Mouse (Mus musculus) hindbrain, embryonic 15.5 days (tissue): ENCODE data around the gene Zfp691. TPM values are rescaled to one million over a fixed set of nuclear protein-coding genes. Genes with fewer than 3 reads are reported as not detected.

Experiments
- ATAC-seq: fragments of 200-750 bp; cut with Nextera tagmentation; 2 replicates; pipeline ENCODE4 v1.8.0; 2017; ENCODE audit warnings: low read depth, moderate number of reproducible peaks, moderate TSS enrichment; ENCODE audit not compliant: low FRiP score
- H3K27ac ChIP-seq: fragments of 300-500 bp; sonication (generic); replicated peaks from 2 replicates; pipeline ENCODE4 v1.5.1; 2015; ENCODE audit warnings: mild to moderate bottlenecking, inconsistent platforms
- H3K27me3 ChIP-seq: fragments of 300-500 bp; sonication (generic); 2 replicates; pipeline ENCODE4 v1.6.1; 2015; ENCODE audit warnings: control low read depth, inconsistent platforms
- H3K36me3 ChIP-seq: fragments of 300-500 bp; sonication (generic); 2 replicates; pipeline ENCODE4 v1.6.1; 2015; ENCODE audit warnings: control low read depth, inconsistent platforms
- H3K4me1 ChIP-seq: fragments of 300-500 bp; sonication (generic); replicated peaks from 2 replicates; pipeline ENCODE4 v1.6.1; 2015; ENCODE audit warnings: control low read depth, inconsistent platforms
- H3K4me2 ChIP-seq: fragments of 300-500 bp; sonication (generic); 2 replicates; pipeline ENCODE4 v1.6.1; 2015; ENCODE audit warnings: moderate library complexity, mild to moderate bottlenecking, inconsistent platforms
- H3K4me3 ChIP-seq: fragments of 300-500 bp; sonication (generic); 2 replicates; pipeline ENCODE4 v1.5.1; 2015; ENCODE audit warnings: mild to moderate bottlenecking, inconsistent platforms
- H3K9ac ChIP-seq: fragments of 300-500 bp; sonication (generic); 2 replicates; pipeline ENCODE4 v1.6.1; 2015; ENCODE audit warnings: inconsistent platforms
- H3K9me3 ChIP-seq: fragments of 300-500 bp; sonication (generic); 2 replicates; pipeline ENCODE4 v1.6.1; 2016; ENCODE audit warnings: control low read depth, inconsistent platforms
- WGBS: fragments of 180-500 bp; shearing (Covaris S2); methylation state at CpG from one replicate; pipeline ENCODE4 v1.1.7; 2015; 5-methylcytosine and 5-hydroxymethylcytosine counted together
- polyA plus RNA-seq: library from polyadenylated mRNA; unstranded; fragments of >200 nt; fragmentation: Nextera tagmentation; extraction: Ambion mirVana; gene quantifications from 2 replicates; pipeline ENCODE4 v1.2.1, GENCODE M21; 2015

Gene Zfp691
- polyA plus RNA-seq, 1 experiment from 2014 or later, result 5.4 TPM

GRCm38 (mm10) chr4:119162990-119163389 lies 11.0 kb downstream of the Zfp691 start:
- H3K27me3 ChIP-seq, result no peaks in the 10 kb centered on the region
- no peak for ATAC-seq
- H3K36me3 ChIP-seq, result no peaks in the 10 kb centered on the region
- H3K27ac ChIP-seq, result no peak overlapping the region
- H3K4me2 ChIP-seq, result no peak overlapping the region
- H3K4me3 ChIP-seq, result no peak overlapping the region
- WGBS, result 77% methylated on average over 4 of the region's 4 CpGs
- no peaks in the 10 kb centered on the region for H3K9me3 ChIP-seq
- no peak overlapping the region for H3K9ac ChIP-seq
- H3K4me1 ChIP-seq, result no peaks in the 10 kb centered on the region

GRCm38 (mm10) chr4:119161358-119161757 lies 12.6 kb downstream of the Zfp691 start:
- no peak for ATAC-seq
- Histone ChIP-seq H3K36me3 (no peaks in the 10 kb centered on the region), H3K4me1 (no peaks in the 10 kb centered on the region), H3K4me2 (no peak overlapping the region), H3K27me3 (no peaks in the 10 kb centered on the region), H3K9ac (no peak overlapping the region), H3K9me3 (no peaks in the 10 kb centered on the region), H3K27ac (no peak overlapping the region), H3K4me3 (no peak overlapping the region)
- WGBS, result 81% methylated on average over 3 of the region's 3 CpGs

- H3K4me3 ChIP-seq, result no peak overlapping the region
These were observed 16.1 kb downstream of the Zfp691 start for GRCm38 (mm10) chr4:119157891-119158290.

GRCm38 (mm10) chr4:119157186-119157585 lies 16.8 kb downstream of the Zfp691 start:
- H3K4me3 ChIP-seq, result no peak overlapping the region
- H3K9me3 ChIP-seq, result no peaks in the 10 kb centered on the region
- no peaks in the 10 kb centered on the region for H3K36me3 ChIP-seq
- no peak overlapping the region for H3K27ac ChIP-seq
- no peak overlapping the region for H3K4me2 ChIP-seq
- no peaks in the 10 kb centered on the region for H3K4me1 ChIP-seq
- no peak overlapping the region for H3K9ac ChIP-seq
- ATAC-seq, result no peak
- 26% methylated on average over 2 of the region's 2 CpGs for WGBS
- no peaks in the 10 kb centered on the region for H3K27me3 ChIP-seq

More at GRCm38 (mm10) chr4:119157891-119158290, 16.1 kb downstream of the Zfp691 start:
- no peak overlapping the region for H3K9ac ChIP-seq
- no peak overlapping the region for H3K4me2 ChIP-seq
- H3K4me1 ChIP-seq, result no peaks in the 10 kb centered on the region
- H3K36me3 ChIP-seq, result no peaks in the 10 kb centered on the region
- no peaks in the 10 kb centered on the region for H3K9me3 ChIP-seq
- ATAC-seq, result no peak
- 82% methylated on average over 5 of the region's 5 CpGs for WGBS
- H3K27me3 ChIP-seq, result no peaks in the 10 kb centered on the region
- H3K27ac ChIP-seq, result no peak overlapping the region

GRCm38 (mm10) chr4:119148741-119149140 lies 25.3 kb downstream of the Zfp691 start:
- 92% methylated on average over 11 of the region's 11 CpGs for WGBS

GRCm38 (mm10) chr4:119147347-119147746 lies 26.6 kb downstream of the Zfp691 start:
- 92% methylated on average over 5 of the region's 5 CpGs for WGBS
- Histone ChIP-seq H3K27me3 (no peaks in the 10 kb centered on the region), H3K9ac (no peak overlapping the region), H3K27ac (no peak overlapping the region), H3K36me3 (no peaks in the 10 kb centered on the region), H3K4me3 (no peak overlapping the region), H3K4me2 (no peak overlapping the region), H3K4me1 (0 out of 2 replicates have a peak, but pooled peaks cover 5% of the 10 kb centered on the region), H3K9me3 (no peaks in the 10 kb centered on the region)
- ATAC-seq, result no peak

More at GRCm38 (mm10) chr4:119148741-119149140, 25.3 kb downstream of the Zfp691 start:
- Histone ChIP-seq H3K4me2 (no peak overlapping the region), H3K9me3 (no peaks in the 10 kb centered on the region), H3K27me3 (no peaks in the 10 kb centered on the region), H3K36me3 (no peaks in the 10 kb centered on the region), H3K4me1 (no peaks in the 10 kb centered on the region), H3K4me3 (no peak overlapping the region), H3K27ac (no peak overlapping the region), H3K9ac (no peak overlapping the region)
- ATAC-seq, result no peak

GRCm38 (mm10) chr4:119146816-119147215 lies 27.2 kb downstream of the Zfp691 start:
- no peak overlapping the region for H3K27ac ChIP-seq
- H3K4me2 ChIP-seq, result no peak overlapping the region
- H3K4me3 ChIP-seq, result no peak overlapping the region
- 0 out of 2 replicates have a peak, but pooled peaks cover 5% of the 10 kb centered on the region for H3K4me1 ChIP-seq
- no peak overlapping the region for H3K9ac ChIP-seq
- H3K9me3 ChIP-seq, result no peaks in the 10 kb centered on the region
- ATAC-seq, result no peak
- H3K27me3 ChIP-seq, result no peaks in the 10 kb centered on the region
- H3K36me3 ChIP-seq, result no peaks in the 10 kb centered on the region
- 93% methylated on average over 7 of the region's 7 CpGs for WGBS

- peaks cover 14% of the 10 kb centered on the region for H3K4me1 ChIP-seq
- H3K9me3 ChIP-seq, result no peaks in the 10 kb centered on the region
- WGBS, result 27% methylated on average over 24 of the region's 24 CpGs
- H3K9ac ChIP-seq, result peak overlapping the region; percentile 17; the same call in 1 of the 2 replicates
- H3K27me3 ChIP-seq, result no peaks in the 10 kb centered on the region
- H3K36me3 ChIP-seq, result no peaks in the 10 kb centered on the region
- peak overlapping the region; percentile 57 for H3K4me2 ChIP-seq
- peak overlapping the region; percentile 74 for H3K27ac ChIP-seq
- peak; percentile 76 for ATAC-seq
- peak overlapping the region; percentile 30 for H3K4me3 ChIP-seq
These were observed 31.6 kb downstream of the Zfp691 start for GRCm38 (mm10) chr4:119142230-119142871.

GRCm38 (mm10) chr4:119141191-119141590 lies 32.8 kb downstream of the Zfp691 start:
- WGBS, result 46% methylated on average over 10 of the region's 10 CpGs
- ATAC-seq, result no peak
- Histone ChIP-seq H3K9ac (no peak overlapping the region), H3K4me1 (peaks cover 14% of the 10 kb centered on the region), H3K27ac (no peak overlapping the region), H3K27me3 (no peaks in the 10 kb centered on the region), H3K36me3 (peaks cover 6% of the 10 kb centered on the region), H3K4me2 (no peak overlapping the region), H3K9me3 (no peaks in the 10 kb centered on the region), H3K4me3 (no peak overlapping the region)

GRCm38 (mm10) chr4:119140126-119140525 lies 33.9 kb downstream of the Zfp691 start:
- H3K36me3 ChIP-seq, result peaks cover 10% of the 10 kb centered on the region
- ATAC-seq, result no peak
- 49% methylated on average over 3 of the region's 3 CpGs for WGBS
- H3K4me3 ChIP-seq, result no peak overlapping the region
- H3K9ac ChIP-seq, result no peak overlapping the region
- no peak overlapping the region for H3K4me2 ChIP-seq
- H3K27ac ChIP-seq, result no peak overlapping the region
- no peaks in the 10 kb centered on the region for H3K27me3 ChIP-seq
- peaks cover 14% of the 10 kb centered on the region for H3K4me1 ChIP-seq
- H3K9me3 ChIP-seq, result no peaks in the 10 kb centered on the region

- H3K4me2 ChIP-seq, result peak overlapping the region; percentile 53
- H3K4me3 ChIP-seq, result peak overlapping the region; percentile 27
- H3K9me3 ChIP-seq, result no peaks in the 10 kb centered on the region
- peaks cover 14% of the 10 kb centered on the region for H3K4me1 ChIP-seq
- no peak for ATAC-seq
- 41% methylated on average over 8 of the region's 8 CpGs for WGBS
- peak overlapping the region; percentile 53; the same call in 1 of the 2 replicates for H3K27ac ChIP-seq
- peaks cover 16% of the 10 kb centered on the region for H3K36me3 ChIP-seq
- no peaks in the 10 kb centered on the region for H3K27me3 ChIP-seq
- H3K9ac ChIP-seq, result no peak overlapping the region
These were observed 35.2 kb downstream of the Zfp691 start for GRCm38 (mm10) chr4:119138776-119139175.

GRCm38 (mm10) chr4:119138171-119138570 lies 35.8 kb downstream of the Zfp691 start:
- Histone ChIP-seq H3K9ac (0 out of 2 replicates have a peak overlapping the region, but pooled peaks have one; percentile 7), H3K27me3 (no peaks in the 10 kb centered on the region), H3K4me1 (peaks cover 14% of the 10 kb centered on the region), H3K36me3 (peaks cover 16% of the 10 kb centered on the region), H3K4me3 (peak overlapping the region; percentile 27), H3K9me3 (no peaks in the 10 kb centered on the region), H3K27ac (peak overlapping the region; percentile 66), H3K4me2 (peak overlapping the region; percentile 53)
- peak; percentile 94 for ATAC-seq
- 9% methylated on average over 18 of the region's 18 CpGs for WGBS
